Mouse (Mus musculus) hindbrain, embryonic 11.5 days (tissue): Measurements from ENCODE around the gene Gm21972. TPM values are rescaled to one million over a fixed set of nuclear protein-coding genes. Genes with fewer than 3 reads are reported as not detected.

Experiments used
- ATAC-seq: fragments of 200-750 bp; cut with Nextera tagmentation; 2 replicates; pipeline ENCODE4 v1.8.0; 2017; ENCODE audit warnings: mild to moderate bottlenecking, moderate TSS enrichment, moderate library complexity; ENCODE audit not compliant: low FRiP score
- DNase-seq: peaks from one replicate; pipeline ENCODE4 v3.0.0-alpha.2; 2015; ENCODE audit warnings: low spot score
- H3K27ac ChIP-seq: fragments of 300-500 bp; sonication (generic); 2 replicates; pipeline ENCODE4 v1.5.1; 2014; ENCODE audit warnings: mild to moderate bottlenecking, low read depth, low read length
- H3K27me3 ChIP-seq: fragments of 300-500 bp; sonication (generic); 2 replicates; pipeline ENCODE4 v1.6.1; 2014; ENCODE audit warnings: mild to moderate bottlenecking, low read length, moderate library complexity, mixed read lengths; ENCODE audit not compliant: control insufficient read depth, insufficient read depth
- H3K36me3 ChIP-seq: fragments of 300-500 bp; sonication (generic); 2 replicates; pipeline ENCODE4 v1.6.1; 2014; ENCODE audit warnings: mild to moderate bottlenecking, low read length, moderate library complexity, mixed read lengths; ENCODE audit not compliant: control insufficient read depth, insufficient read depth
- H3K4me1 ChIP-seq: fragments of 300-500 bp; sonication (generic); replicated peaks from 2 replicates; pipeline ENCODE4 v1.6.1; 2014; ENCODE audit warnings: low read length, mixed read lengths; ENCODE audit not compliant: control insufficient read depth, insufficient read depth
- H3K4me2 ChIP-seq: fragments of 300-500 bp; sonication (generic); replicated peaks from 2 replicates; pipeline ENCODE4 v1.6.1; 2014; ENCODE audit warnings: mild to moderate bottlenecking, low read depth, low read length
- H3K4me3 ChIP-seq: fragments of 300-500 bp; sonication (generic); 2 replicates; pipeline ENCODE4 v1.5.1; 2014; ENCODE audit warnings: low read depth, low read length
- H3K9ac ChIP-seq: fragments of 300-500 bp; sonication (generic); 2 replicates; pipeline ENCODE4 v1.6.1; 2014; ENCODE audit warnings: low read depth, low read length
- H3K9me3 ChIP-seq: fragments of 300-500 bp; sonication (generic); 2 replicates; pipeline ENCODE4 v1.6.1; 2016; ENCODE audit warnings: low read length; ENCODE audit not compliant: control insufficient read depth
- WGBS: fragments of 180-500 bp; shearing (Covaris S2); extraction: QIAGEN DNeasy Blood & Tissue Kit; methylation state at CpG from one replicate; pipeline ENCODE4 v1.1.7; 2014; 5-methylcytosine and 5-hydroxymethylcytosine counted together
- polyA plus RNA-seq: library from polyadenylated mRNA; unstranded; fragments of >200 nt; fragmentation: Nextera tagmentation; extraction: Ambion mirVana; gene quantifications from 2 replicates; pipeline ENCODE4 v1.2.1, GENCODE M21; 2014

Gene Gm21972
- polyA plus RNA-seq, 1 experiment from 2014 or later = not detected

DNA sequence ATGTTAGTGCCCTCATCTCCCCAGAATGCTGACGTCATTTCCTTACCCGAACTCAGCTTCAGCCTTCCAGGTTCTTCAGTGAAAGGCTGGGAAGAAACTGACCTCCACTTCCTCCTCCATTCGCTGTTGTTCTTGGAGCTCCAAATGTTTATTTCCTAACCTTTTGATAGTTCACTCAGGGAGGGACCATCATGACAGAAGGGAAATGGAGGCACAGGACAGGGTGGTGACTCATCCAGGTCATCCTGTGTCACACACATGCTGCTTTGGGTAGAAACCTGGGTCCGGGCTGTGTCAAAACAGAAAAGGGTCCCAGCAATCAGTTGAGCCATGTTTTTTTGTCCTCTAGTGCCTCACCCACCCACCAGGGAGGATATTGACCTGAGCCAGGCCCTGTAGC lies 9.7 kb downstream of the Gm21972 start:
- H3K27me3 ChIP-seq = no peaks in the 10 kb centered on the region
- H3K9ac ChIP-seq = no peak overlapping the region
- no peaks in the 10 kb centered on the region for H3K36me3 ChIP-seq
- no peak overlapping the region for H3K27ac ChIP-seq
- no peaks in the 10 kb centered on the region for H3K9me3 ChIP-seq
- no peaks in the 10 kb centered on the region for H3K4me1 ChIP-seq
- no peak overlapping the region for H3K4me3 ChIP-seq
- whole genome bisulfite sequencing = 90% methylated on average over 4 of the region's 4 CpGs
- no peak for ATAC-seq
- DNase-seq = no peak
- H3K4me2 ChIP-seq = no peak overlapping the region

DNA sequence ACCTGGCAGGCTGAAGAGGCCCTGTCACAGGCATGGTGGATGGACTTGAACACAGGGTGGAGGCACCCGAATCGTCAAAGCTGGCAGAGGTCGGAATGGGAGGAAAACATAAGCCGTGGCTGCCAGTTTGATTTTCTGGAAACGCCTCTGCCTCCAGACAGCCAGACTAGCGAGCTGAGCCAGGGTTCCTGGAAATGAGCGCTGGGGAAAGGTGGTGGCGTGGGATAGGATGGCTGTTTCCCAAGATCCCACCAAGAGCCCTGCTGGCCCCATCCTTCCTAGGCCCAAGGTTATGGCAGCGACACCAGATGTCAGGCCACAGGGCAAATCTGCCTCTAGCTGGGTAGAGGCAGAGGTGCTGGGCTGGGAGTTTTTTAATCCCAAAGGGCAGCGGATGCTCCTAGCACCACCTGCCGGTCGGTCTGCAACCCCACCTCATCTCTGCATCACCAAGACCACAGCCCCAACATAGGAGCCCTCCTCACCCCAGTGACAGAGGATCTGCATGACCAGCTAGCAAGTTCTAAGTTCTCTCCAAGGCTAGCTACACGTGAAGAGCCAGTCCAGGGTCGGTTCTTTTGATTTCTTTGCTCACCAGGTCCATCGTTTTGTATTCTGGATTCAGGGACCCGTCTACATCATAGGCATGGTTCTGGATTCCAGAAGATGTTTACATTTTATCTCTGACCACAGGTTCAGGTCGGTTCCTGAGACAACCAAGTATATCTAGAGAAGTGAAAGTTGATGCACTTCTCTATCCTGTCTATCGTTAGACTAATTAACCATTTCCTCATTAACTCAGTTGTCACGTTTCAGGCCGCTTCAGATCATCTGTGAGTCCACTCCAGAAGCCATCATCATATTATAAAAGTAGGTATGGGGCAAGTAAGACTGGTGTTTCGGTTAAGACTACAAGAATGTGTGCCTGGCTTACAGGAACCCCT lies 10.8 kb downstream of the Gm21972 start:
- no peaks in the 10 kb centered on the region for H3K9me3 ChIP-seq
- no peak for ATAC-seq
- no peak overlapping the region for H3K4me3 ChIP-seq
- no peaks in the 10 kb centered on the region for H3K36me3 ChIP-seq
- DNase-seq = no peak
- no peak overlapping the region for H3K27ac ChIP-seq
- H3K4me1 ChIP-seq = no peaks in the 10 kb centered on the region
- WGBS = 84% methylated on average over 21 of the region's 21 CpGs
- H3K4me2 ChIP-seq = no peak overlapping the region
- no peaks in the 10 kb centered on the region for H3K27me3 ChIP-seq
- H3K9ac ChIP-seq = no peak overlapping the region

DNA sequence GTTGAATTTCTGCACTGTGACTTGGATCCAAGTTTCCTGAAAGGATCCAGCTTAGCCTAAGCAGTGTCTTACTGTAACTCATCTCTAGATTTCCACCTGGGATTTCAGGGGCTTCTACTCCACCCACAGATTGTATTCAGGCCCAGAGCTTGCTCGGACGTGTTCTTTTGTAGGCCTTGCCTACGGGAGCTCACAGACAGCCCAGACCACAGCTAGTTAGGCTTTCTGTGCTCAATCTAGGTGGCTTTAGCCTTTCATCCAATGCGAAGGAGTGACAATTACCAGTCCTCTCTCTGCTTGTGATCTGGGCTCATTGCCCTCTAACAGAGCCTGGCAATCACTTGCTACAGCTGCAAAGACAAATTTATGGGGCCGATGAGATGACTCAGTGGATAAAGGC lies 12.9 kb downstream of the Gm21972 start:
- DNase-seq (no peak), ATAC-seq (no peak)
- Histone ChIP-seq H3K4me2 (no peak overlapping the region), H3K4me3 (no peak overlapping the region), H3K27ac (no peak overlapping the region), H3K4me1 (no peaks in the 10 kb centered on the region), H3K9me3 (no peaks in the 10 kb centered on the region), H3K27me3 (no peaks in the 10 kb centered on the region), H3K9ac (no peak overlapping the region), H3K36me3 (no peaks in the 10 kb centered on the region)
- WGBS = 92% methylated on average over 5 of the region's 5 CpGs

DNA sequence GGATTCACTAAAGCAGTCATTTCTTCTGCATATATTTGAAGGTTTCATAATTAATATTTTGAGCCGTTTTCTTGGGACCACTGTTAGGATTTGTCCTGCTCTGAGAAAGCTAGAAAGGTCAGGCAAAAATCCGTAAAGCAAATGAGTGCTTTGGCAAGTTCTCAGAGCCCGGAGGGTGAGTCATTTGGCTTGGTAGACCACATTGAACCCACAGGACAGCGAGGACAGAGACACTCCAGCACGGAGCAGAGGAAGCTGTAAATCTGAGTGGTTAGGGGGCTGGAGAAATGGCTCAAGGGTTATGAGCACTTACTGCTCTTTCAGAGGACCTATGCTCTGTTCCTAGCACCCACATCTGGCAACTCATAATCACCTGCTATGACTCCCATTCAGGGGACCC lies 14.1 kb downstream of the Gm21972 start:
- no peak for ATAC-seq
- no peak for DNase-seq
- H3K9me3 ChIP-seq = no peaks in the 10 kb centered on the region
- H3K27me3 ChIP-seq = no peaks in the 10 kb centered on the region
- no peak overlapping the region for H3K4me3 ChIP-seq
- no peak overlapping the region for H3K27ac ChIP-seq
- no peaks in the 10 kb centered on the region for H3K4me1 ChIP-seq
- 80% methylated on average over 5 of the region's 5 CpGs for WGBS
- no peak overlapping the region for H3K9ac ChIP-seq
- no peak overlapping the region for H3K4me2 ChIP-seq
- H3K36me3 ChIP-seq = no peaks in the 10 kb centered on the region

DNA sequence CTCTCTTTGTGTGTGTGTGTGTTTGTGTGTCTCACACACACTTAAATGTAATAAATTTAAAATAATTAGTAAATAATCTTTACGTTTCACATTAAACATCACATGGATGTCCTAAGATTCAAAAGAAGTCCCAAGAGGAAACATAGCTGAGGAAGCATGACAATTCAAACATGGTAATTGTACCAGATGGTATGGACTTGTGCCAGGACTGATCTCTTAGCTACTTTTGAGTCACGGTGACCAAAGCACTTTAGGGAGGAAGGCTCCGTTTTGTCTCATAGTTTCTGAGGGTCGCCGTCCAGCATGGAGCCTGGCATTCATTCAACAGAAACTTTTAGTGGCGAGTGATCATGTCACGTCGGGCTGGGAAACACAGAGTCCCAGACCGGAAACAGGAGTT lies 14.7 kb downstream of the Gm21972 start:
- Histone ChIP-seq H3K9ac (no peak overlapping the region), H3K27me3 (no peaks in the 10 kb centered on the region), H3K4me2 (no peak overlapping the region), H3K9me3 (no peaks in the 10 kb centered on the region), H3K27ac (no peak overlapping the region), H3K4me1 (no peaks in the 10 kb centered on the region), H3K36me3 (no peaks in the 10 kb centered on the region), H3K4me3 (no peak overlapping the region)
- DNase-seq = no peak
- ATAC-seq = no peak
- WGBS = 83% methylated on average over 9 of the region's 9 CpGs

DNA sequence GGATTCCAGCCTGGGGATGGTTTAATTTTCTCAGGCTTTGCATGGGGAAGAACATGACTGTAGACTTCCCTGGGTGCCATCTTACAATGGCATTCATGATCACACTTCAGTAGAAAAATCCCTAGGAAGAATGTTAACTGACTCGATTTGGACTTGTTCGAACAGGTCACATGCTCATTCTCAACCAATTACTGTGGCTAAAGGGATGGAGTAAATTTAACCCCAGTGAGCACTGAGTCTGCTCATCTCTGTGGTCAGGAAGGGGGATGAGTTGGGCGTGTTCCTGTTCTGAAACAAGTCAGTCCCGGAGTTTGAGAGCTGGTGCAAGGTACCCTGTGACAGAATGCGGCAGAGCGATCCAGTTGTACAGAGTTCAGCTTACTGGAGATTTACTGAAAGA lies 17.5 kb downstream of the Gm21972 start:
- no peak for DNase-seq
- Histone ChIP-seq H3K4me2 (no peak overlapping the region), H3K4me1 (peaks cover 4% of the 10 kb centered on the region; the same call in 1 of the 2 replicates), H3K27me3 (no peaks in the 10 kb centered on the region), H3K9me3 (no peaks in the 10 kb centered on the region), H3K4me3 (no peak overlapping the region), H3K36me3 (no peaks in the 10 kb centered on the region), H3K27ac (no peak overlapping the region), H3K9ac (no peak overlapping the region)
- 84% methylated on average over 6 of the region's 6 CpGs for WGBS
- no peak for ATAC-seq

DNA sequence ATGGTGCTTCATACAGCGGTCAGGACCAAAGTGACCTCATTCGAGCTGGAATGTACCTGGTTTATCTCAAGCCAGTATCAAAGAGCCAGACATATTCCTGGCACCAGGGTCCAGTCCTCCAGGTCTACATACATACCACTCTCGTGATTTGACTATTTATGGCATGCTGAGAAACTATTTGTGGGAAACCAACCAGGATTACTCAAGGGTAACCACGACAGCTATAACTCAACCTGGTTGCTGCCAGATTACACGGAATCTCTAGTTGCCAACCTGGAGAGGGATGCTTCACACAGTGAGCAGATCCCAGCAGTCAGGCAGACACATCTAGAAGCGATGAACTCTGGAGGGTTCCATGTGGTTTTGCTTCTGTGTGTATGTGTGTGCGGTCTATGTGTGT lies 17.9 kb downstream of the Gm21972 start:
- no peak for DNase-seq
- Histone ChIP-seq H3K27ac (no peak overlapping the region), H3K4me1 (peaks cover 4% of the 10 kb centered on the region; the same call in 1 of the 2 replicates), H3K36me3 (no peaks in the 10 kb centered on the region), H3K4me2 (no peak overlapping the region), H3K9ac (no peak overlapping the region), H3K9me3 (no peaks in the 10 kb centered on the region), H3K4me3 (no peak overlapping the region), H3K27me3 (no peaks in the 10 kb centered on the region)
- no peak for ATAC-seq
- WGBS = 88% methylated on average over 7 of the region's 7 CpGs

DNA sequence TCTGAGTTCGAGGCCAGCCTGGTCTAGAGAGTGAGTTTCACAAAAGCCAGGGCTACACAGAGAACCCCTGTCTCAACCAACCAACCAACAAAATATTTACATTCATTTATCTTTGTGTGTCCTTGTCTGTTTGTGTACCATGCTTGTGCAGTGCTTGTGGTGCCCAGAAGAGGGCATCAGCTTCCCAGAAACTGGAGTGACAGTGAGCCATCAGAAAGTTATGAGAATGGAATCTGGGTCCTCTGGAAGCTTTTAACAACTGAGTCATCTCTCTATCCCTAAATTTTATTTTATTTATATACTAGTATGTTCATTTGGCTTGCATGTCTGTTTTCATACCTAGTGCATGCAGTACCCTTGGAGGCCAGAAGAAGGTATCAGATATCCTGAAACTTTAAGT lies 19.2 kb downstream of the Gm21972 start:
- peaks cover 4% of the 10 kb centered on the region; the same call in 1 of the 2 replicates for H3K4me1 ChIP-seq
- 92% methylated on average over 1 of the region's 1 CpGs for WGBS
- H3K4me2 ChIP-seq = no peak overlapping the region
- DNase-seq (no peak), ATAC-seq (no peak)
- no peak overlapping the region for H3K27ac ChIP-seq
- no peak overlapping the region for H3K4me3 ChIP-seq
- no peak overlapping the region for H3K9ac ChIP-seq
- H3K36me3 ChIP-seq = no peaks in the 10 kb centered on the region
- H3K9me3 ChIP-seq = no peaks in the 10 kb centered on the region
- H3K27me3 ChIP-seq = no peaks in the 10 kb centered on the region
